Mouse (Mus musculus) spleen, adult 2 months (tissue): ENCODE results near the gene Ttll11. TPM values are rescaled to one million over a fixed set of nuclear protein-coding genes. Genes with fewer than 3 reads are reported as not detected.

Experiments
- DNase-seq, 2 experiments: peaks; one replicate each; pipeline versions ENCODE4 v3.0.0 to v3.0.0-alpha.2; 2012 to 2021; ENCODE audit warnings: low spot score in 2 of 2, low read depth in 1 of 2
- H3K27ac ChIP-seq: fragments of 200-500 bp; 2 replicates; pipeline ENCODE4 v1.5.1; 2012; ENCODE audit warnings: low read length, inconsistent platforms; ENCODE audit not compliant: insufficient read depth
- H3K27me3 ChIP-seq: fragments of 200-500 bp; 2 replicates; pipeline ENCODE4 v1.6.1; 2012; ENCODE audit warnings: mild to moderate bottlenecking, moderate library complexity, low read length, inconsistent platforms; ENCODE audit not compliant: control insufficient read depth, insufficient read depth
- H3K36me3 ChIP-seq: fragments of 200-500 bp; 2 replicates; pipeline ENCODE4 v1.6.1; 2012; ENCODE audit warnings: mild to moderate bottlenecking, low read length, inconsistent platforms; ENCODE audit not compliant: control insufficient read depth, insufficient read depth
- H3K4me1 ChIP-seq: fragments of 200-500 bp; 2 replicates; pipeline ENCODE4 v1.6.1; 2011; ENCODE audit warnings: inconsistent platforms; ENCODE audit not compliant: control insufficient read depth, insufficient read depth, insufficient read length
- H3K4me3 ChIP-seq: fragments of 200-500 bp; 2 replicates; pipeline ENCODE4 v1.5.1; 2011; ENCODE audit warnings: mild to moderate bottlenecking, inconsistent platforms; ENCODE audit not compliant: insufficient read depth, insufficient read length; ENCODE audit errors: extremely low read depth
- CTCF ChIP-seq: fragments of 200-500 bp; IDR thresholded peaks from 2 replicates; pipeline ENCODE4 v1.5.1; 2011; ENCODE audit warnings: mild to moderate bottlenecking, inconsistent platforms; ENCODE audit not compliant: insufficient read depth, insufficient read length, insufficient replicate concordance; ENCODE audit errors: extremely low read depth
- POLR2A ChIP-seq: fragments of 200-500 bp; IDR thresholded peaks from 2 replicates; pipeline ENCODE4 v1.6.1; 2011; ENCODE audit warnings: low read depth, low read length, inconsistent platforms
- WGBS: fragments of 180-500 bp; shearing (Covaris S2); methylation state at CpG from one replicate; pipeline ENCODE4 v1.1.7; 2018; 5-methylcytosine and 5-hydroxymethylcytosine counted together
- polyA plus RNA-seq: library from polyadenylated mRNA; depleted of rRNA; stranded (reverse); fragments of >200 nt; gene quantifications from 2 replicates; pipeline ENCODE4 v1.2.3, GENCODE M21; 2012

Ttll11 gene
- polyA plus RNA-seq, 1 experiment: 1.3 TPM

GRCm38 (mm10) chr2:35799073-35799472, 180.6 kb downstream of the Ttll11 start:
- DNase-seq: no peak
- Histone ChIP-seq H3K36me3 (no peaks in the 10 kb centered on the region), H3K4me1 (no peaks in the 10 kb centered on the region), H3K27ac (no peak overlapping the region), H3K27me3 (no peaks in the 10 kb centered on the region), H3K4me3 (no peak overlapping the region)
- TF ChIP-seq CTCF: no peak
- no peak for TF ChIP-seq POLR2A
- 86% methylated on average over 6 of the region's 6 CpGs for WGBS

GRCm38 (mm10) chr2:35797998-35798397, 181.7 kb downstream of the Ttll11 start:
- H3K4me1 ChIP-seq: no peaks in the 10 kb centered on the region
- no peak overlapping the region for H3K27ac ChIP-seq
- H3K4me3 ChIP-seq: no peak overlapping the region
- no peaks in the 10 kb centered on the region for H3K36me3 ChIP-seq
- TF ChIP-seq POLR2A (no peak), CTCF (no peak)
- H3K27me3 ChIP-seq: no peaks in the 10 kb centered on the region
- WGBS: 48% methylated on average over 8 of the region's 8 CpGs
- DNase-seq: no peak

GRCm38 (mm10) chr2:35789362-35790326, 190.1 kb downstream of the Ttll11 start:
- Histone ChIP-seq H3K36me3 (no peaks in the 10 kb centered on the region), H3K4me1 (no peaks in the 10 kb centered on the region), H3K27ac (no peak overlapping the region), H3K4me3 (no peak overlapping the region), H3K27me3 (no peaks in the 10 kb centered on the region)
- no peak for TF ChIP-seq CTCF
- TF ChIP-seq POLR2A: no peak
- WGBS: 90% methylated on average over 27 of the region's 27 CpGs
- no peak for DNase-seq

- H3K36me3 ChIP-seq: no peaks in the 10 kb centered on the region
- H3K4me3 ChIP-seq: no peak overlapping the region
- TF ChIP-seq POLR2A: no peak
- WGBS: 96% methylated on average over 7 of the region's 7 CpGs
- DNase-seq: no peak
- H3K4me1 ChIP-seq: no peaks in the 10 kb centered on the region
- no peaks in the 10 kb centered on the region for H3K27me3 ChIP-seq
- H3K27ac ChIP-seq: no peak overlapping the region
These were observed 193.8 kb downstream of the Ttll11 start for GRCm38 (mm10) chr2:35785877-35786276.

- H3K27me3 ChIP-seq: no peaks in the 10 kb centered on the region
- H3K4me1 ChIP-seq: no peaks in the 10 kb centered on the region
- 88% methylated on average over 10 of the region's 10 CpGs for WGBS
- H3K27ac ChIP-seq: no peak overlapping the region
- no peak for DNase-seq
- no peak overlapping the region for H3K4me3 ChIP-seq
- TF ChIP-seq POLR2A: no peak
- no peak for TF ChIP-seq CTCF
- H3K36me3 ChIP-seq: no peaks in the 10 kb centered on the region
These were observed 196.3 kb downstream of the Ttll11 start for GRCm38 (mm10) chr2:35783368-35783767.

GRCm38 (mm10) chr2:35779266-35779665, 200.4 kb downstream of the Ttll11 start:
- H3K4me1 ChIP-seq: no peaks in the 10 kb centered on the region
- no peak overlapping the region for H3K27ac ChIP-seq
- no peaks in the 10 kb centered on the region for H3K36me3 ChIP-seq
- 95% methylated on average over 5 of the region's 5 CpGs for WGBS
- no peak for TF ChIP-seq POLR2A
- no peak for TF ChIP-seq CTCF
- DNase-seq: no peak
- H3K4me3 ChIP-seq: no peak overlapping the region
- H3K27me3 ChIP-seq: no peaks in the 10 kb centered on the region

- no peaks in the 10 kb centered on the region for H3K27me3 ChIP-seq
- TF ChIP-seq POLR2A: no peak
- no peak for TF ChIP-seq CTCF
- DNase-seq: no peak
- no peak overlapping the region for H3K27ac ChIP-seq
- no peaks in the 10 kb centered on the region for H3K36me3 ChIP-seq
- no peak overlapping the region for H3K4me3 ChIP-seq
- 86% methylated on average over 9 of the region's 9 CpGs for WGBS
- no peaks in the 10 kb centered on the region for H3K4me1 ChIP-seq
These were observed 202.8 kb downstream of the Ttll11 start for GRCm38 (mm10) chr2:35776935-35777334.
